Mouse (Mus musculus) layer of hippocampus, adult 8-10 months (tissue): ENCODE data around the gene Mrpl19. TPM values are rescaled to one million over a fixed set of nuclear protein-coding genes. Genes with fewer than 3 reads are reported as not detected.

Experiments
- DNase-seq, 2 experiments: peaks; one replicate each; pipeline ENCODE4 v3.0.0; 2022; ENCODE audit warnings: low spot score in 2 of 2
- total RNA-seq, 4 experiments: library from RNA; stranded (reverse); gene quantifications; 2 replicates each; pipeline ENCODE4 v1.2.4; 2022

Mrpl19 gene
- total RNA-seq, 4 experiments from 2014 or later = 31.2 to 35.8 (median 32.9) TPM

- DNase-seq = no peak
These were observed 32.5 kb downstream of the Mrpl19 start for GRCm38 (mm10) chr6:81933281-81933680.

DNA sequence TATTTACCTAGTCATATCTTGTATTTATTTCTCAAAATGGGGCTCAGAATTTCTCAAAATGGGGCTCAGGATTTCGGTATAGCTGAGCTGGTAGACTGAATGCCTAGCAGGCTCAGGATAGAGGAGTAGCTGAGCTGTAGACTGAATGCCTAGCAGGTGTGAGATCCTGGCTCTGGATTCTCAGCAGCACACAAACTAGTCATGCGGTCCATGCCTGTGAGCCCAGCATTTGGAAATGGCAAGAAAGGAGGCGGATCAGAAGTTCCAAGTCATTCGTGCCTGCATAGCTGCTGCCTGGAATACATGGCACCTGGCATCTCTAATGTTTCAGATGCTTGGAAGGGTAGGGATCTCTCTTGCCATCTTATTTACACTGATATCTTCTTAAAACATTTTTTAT, 36.4 kb downstream of the Mrpl19 start:
- DNase-seq = no peak

DNA sequence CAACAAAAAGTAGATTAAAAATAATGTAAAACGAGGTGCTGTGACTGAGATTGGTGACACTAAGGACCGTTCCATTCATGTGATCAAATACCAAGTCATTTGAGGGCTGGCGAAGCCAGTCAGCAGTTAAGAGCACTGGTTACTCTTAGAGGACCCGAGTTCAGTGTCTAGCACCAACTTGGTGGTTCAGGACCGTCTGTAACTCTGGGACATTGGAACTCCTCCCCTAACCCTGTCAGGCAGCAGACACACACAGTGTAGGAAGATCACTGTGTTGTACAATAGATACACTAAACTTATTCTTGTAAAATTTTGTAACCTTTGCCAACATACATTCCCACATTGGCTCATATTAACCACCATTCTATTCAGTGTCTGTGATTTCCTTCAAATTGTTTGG, 41.5 kb downstream of the Mrpl19 start:
- no peak for DNase-seq

- peak; percentile 86 to 93 for DNase-seq
These were observed 42.1 kb downstream of the Mrpl19 start, which contains the start of gene Gcfc2 for GRCm38 (mm10) chr6:81923523-81924142. Gene Gcfc2 (plus strand): TSS chr6:81923669.

GRCm38 (mm10) chr6:81912177-81912576, 53.6 kb downstream of the Mrpl19 start:
- DNase-seq = peak; percentile 71 to 72

DNA sequence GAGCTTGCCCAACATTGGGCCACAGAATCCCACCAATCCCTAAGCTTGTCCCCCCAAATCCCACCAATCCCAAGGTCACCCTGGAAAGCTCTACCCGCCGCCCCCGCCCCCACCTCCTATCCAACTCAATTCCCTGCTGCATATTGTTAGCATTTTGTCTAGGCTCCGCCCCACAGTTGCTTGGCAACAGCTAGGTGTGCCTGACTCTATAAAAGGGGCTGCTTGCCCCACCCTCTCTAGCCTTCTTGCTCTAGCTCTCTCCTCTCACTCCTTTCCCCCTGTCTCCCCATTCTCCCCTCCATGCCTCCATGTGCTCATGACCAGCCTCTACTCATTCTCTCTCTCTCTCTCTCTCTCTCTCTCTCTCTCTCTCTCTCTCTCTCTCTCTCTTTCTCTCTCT, 54.0 kb downstream of the Mrpl19 start:
- DNase-seq = no peak

GRCm38 (mm10) chr6:81911244-81911643, 54.5 kb downstream of the Mrpl19 start:
- DNase-seq = no peak

DNA sequence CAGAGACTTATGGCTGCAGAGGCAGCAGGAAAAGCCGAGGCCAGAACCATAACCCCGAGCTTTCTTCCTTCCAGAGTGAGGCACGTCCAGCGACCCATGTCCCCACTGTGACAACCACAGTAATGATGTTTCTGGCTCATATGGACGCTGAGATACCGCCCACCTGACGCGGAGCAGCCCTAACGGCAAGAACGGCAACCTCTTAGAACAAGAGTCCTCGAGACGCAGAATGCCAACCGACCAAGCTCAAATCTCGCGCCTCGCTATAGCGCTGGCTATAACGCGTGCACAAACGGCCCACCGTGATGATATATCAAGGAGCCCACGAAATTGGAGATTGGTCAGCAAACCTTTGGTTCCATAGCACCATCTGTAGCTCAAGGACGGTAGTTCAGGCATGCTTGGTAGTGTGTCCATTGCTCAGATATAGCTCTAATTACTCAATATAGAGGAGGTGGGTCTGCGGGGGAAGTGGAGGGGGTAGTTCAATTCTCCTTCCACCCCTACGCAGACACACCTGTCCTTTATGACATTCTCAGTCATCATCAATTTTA, 55.4 kb downstream of the Mrpl19 start:
- DNase-seq = no peak

Other genes starting within 250 kb of the Mrpl19 start
- gene Gcfc2, start 42.3 kb downstream of the Mrpl19 start, total RNA-seq = 10 to 100 TPM; 10.6 to 18.9 (median 14.2) TPM
- gene Eva1a, start 75.1 kb upstream of the Mrpl19 start, total RNA-seq = 10 to 100 TPM; 12.8 to 16.0 (median 14.0) TPM